Mouse (Mus musculus) limb, embryonic 10.5 days (tissue): ENCODE data around the gene Rgs14. TPM values are rescaled to one million over a fixed set of nuclear protein-coding genes. Genes with fewer than 3 reads are reported as not detected.
A peak's percentile ranks its signal among the peaks of the same experiment; 100 is the strongest.

Experiments
- DNase-seq: peaks from one replicate; pipeline ENCODE4 v3.0.0-alpha.2; 2017; ENCODE audit warnings: low spot score
- H3K27ac ChIP-seq: fragments of 300-500 bp; sonication (generic); 2 replicates; pipeline ENCODE4 v1.5.1; 2016; ENCODE audit warnings: mild to moderate bottlenecking
- H3K27me3 ChIP-seq: fragments of 300-500 bp; sonication (generic); 2 replicates; pipeline ENCODE4 v1.6.1; 2016; ENCODE audit warnings: low read depth, mild to moderate bottlenecking; ENCODE audit not compliant: poor library complexity, severe bottlenecking
- H3K36me3 ChIP-seq: fragments of 300-500 bp; sonication (generic); 2 replicates; pipeline ENCODE4 v1.6.1; 2016; ENCODE audit warnings: mild to moderate bottlenecking, moderate library complexity
- H3K4me1 ChIP-seq: fragments of 300-500 bp; sonication (generic); 2 replicates; pipeline ENCODE4 v1.6.1; 2016
- H3K4me3 ChIP-seq: fragments of 300-500 bp; sonication (generic); 2 replicates; pipeline ENCODE4 v1.5.1; 2016; ENCODE audit warnings: mild to moderate bottlenecking, moderate library complexity
- H3K9me3 ChIP-seq: fragments of 300-500 bp; sonication (generic); replicated peaks from 2 replicates; pipeline ENCODE4 v1.6.1; 2016; ENCODE audit warnings: mild to moderate bottlenecking
- WGBS: fragments of 180-500 bp; shearing (Covaris S2); methylation state at CpG from one replicate; pipeline ENCODE4 v1.1.7; 2016; 5-methylcytosine and 5-hydroxymethylcytosine counted together
- polyA plus RNA-seq: library from polyadenylated mRNA; unstranded; fragments of >200 nt; fragmentation: Nextera tagmentation; extraction: Ambion mirVana; gene quantifications from 2 replicates; pipeline ENCODE4 v1.2.1, GENCODE M21; 2016

Gene Rgs14
- polyA plus RNA-seq, 1 experiment from 2014 or later = 0.70 TPM

DNA sequence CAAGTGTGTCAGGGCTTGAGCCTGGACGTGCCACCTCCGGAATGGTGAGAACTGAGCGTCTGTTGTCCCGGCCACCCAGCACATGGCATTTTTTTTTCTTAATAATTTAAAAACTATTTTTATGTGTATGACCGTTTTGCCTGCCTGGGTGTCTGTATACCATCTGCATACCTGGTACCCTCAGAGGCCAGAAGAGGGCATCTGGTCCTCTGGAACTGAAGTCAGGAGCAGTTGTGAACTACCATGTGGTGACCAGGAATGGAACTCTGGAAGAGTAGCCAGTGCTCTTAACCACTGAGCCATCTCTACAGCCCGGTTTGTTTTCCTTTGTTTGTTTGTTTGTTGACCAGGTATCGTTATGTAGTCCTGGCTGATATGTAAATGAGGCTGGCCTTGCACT, 1.1 kb upstream of the Rgs14 start:
- no peak overlapping the region for H3K4me3 ChIP-seq
- WGBS = 81% methylated on average over 7 of the region's 7 CpGs
- no peak for DNase-seq
- H3K27ac ChIP-seq = no peak overlapping the region
- H3K36me3 ChIP-seq = no peaks in the 10 kb centered on the region
- peaks cover 9% of the 10 kb centered on the region for H3K27me3 ChIP-seq
- no peaks in the 10 kb centered on the region for H3K9me3 ChIP-seq
- peaks cover 6% of the 10 kb centered on the region; the same call in 1 of the 2 replicates for H3K4me1 ChIP-seq

GRCm38 (mm10) chr13:55370234-55370633, 702 bp downstream of the Rgs14 start:
- Histone ChIP-seq H3K27ac (no peak overlapping the region), H3K27me3 (peaks cover 26% of the 10 kb centered on the region), H3K4me1 (peaks cover 6% of the 10 kb centered on the region; the same call in 1 of the 2 replicates), H3K4me3 (no peak overlapping the region), H3K36me3 (no peaks in the 10 kb centered on the region), H3K9me3 (no peaks in the 10 kb centered on the region)
- DNase-seq = no peak
- 70% methylated on average over 3 of the region's 3 CpGs for WGBS

GRCm38 (mm10) chr13:55371007-55371681, 1.6 kb downstream of the Rgs14 start:
- DNase-seq = no peak
- no peak overlapping the region for H3K27ac ChIP-seq
- WGBS = 77% methylated on average over 8 of the region's 8 CpGs
- no peak overlapping the region for H3K4me3 ChIP-seq
- H3K9me3 ChIP-seq = no peaks in the 10 kb centered on the region
- H3K27me3 ChIP-seq = peaks cover 33% of the 10 kb centered on the region
- no peaks in the 10 kb centered on the region for H3K36me3 ChIP-seq
- peaks cover 6% of the 10 kb centered on the region; the same call in 1 of the 2 replicates for H3K4me1 ChIP-seq

DNA sequence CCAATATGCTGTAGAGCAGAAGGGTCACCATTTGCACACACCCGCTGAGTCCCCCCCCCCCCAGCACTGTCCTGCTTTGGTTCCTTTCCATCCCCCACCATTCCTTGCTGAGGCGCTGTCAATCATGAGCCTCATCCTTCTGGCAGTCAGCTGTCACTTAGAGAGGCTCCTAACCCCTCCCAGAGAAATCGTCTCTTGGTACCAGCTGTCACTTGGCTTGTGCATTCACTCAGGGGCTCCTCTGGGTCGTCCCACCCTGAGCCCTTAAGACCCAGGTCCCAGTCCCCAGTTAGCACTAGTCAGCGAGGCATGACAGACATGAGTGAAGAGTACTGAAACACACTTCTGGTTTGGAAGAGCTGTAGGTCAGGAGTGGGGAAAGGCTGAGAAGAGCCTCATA, 2.2 kb downstream of the Rgs14 start:
- no peak for DNase-seq
- peaks cover 6% of the 10 kb centered on the region; the same call in 1 of the 2 replicates for H3K4me1 ChIP-seq
- H3K36me3 ChIP-seq = no peaks in the 10 kb centered on the region
- H3K27ac ChIP-seq = no peak overlapping the region
- H3K27me3 ChIP-seq = peaks cover 38% of the 10 kb centered on the region
- WGBS = 61% methylated on average over 5 of the region's 5 CpGs
- no peaks in the 10 kb centered on the region for H3K9me3 ChIP-seq
- H3K4me3 ChIP-seq = no peak overlapping the region

- Histone ChIP-seq H3K4me3 (no peak overlapping the region), H3K27me3 (peaks cover 62% of the 10 kb centered on the region), H3K4me1 (peaks cover 11% of the 10 kb centered on the region), H3K36me3 (no peaks in the 10 kb centered on the region), H3K27ac (no peak overlapping the region), H3K9me3 (no peaks in the 10 kb centered on the region)
- 74% methylated on average over 6 of the region's 6 CpGs for WGBS
- DNase-seq = no peak
Observed at GRCm38 (mm10) chr13:55374206-55374924, 4.8 kb downstream of the Rgs14 start.

DNA sequence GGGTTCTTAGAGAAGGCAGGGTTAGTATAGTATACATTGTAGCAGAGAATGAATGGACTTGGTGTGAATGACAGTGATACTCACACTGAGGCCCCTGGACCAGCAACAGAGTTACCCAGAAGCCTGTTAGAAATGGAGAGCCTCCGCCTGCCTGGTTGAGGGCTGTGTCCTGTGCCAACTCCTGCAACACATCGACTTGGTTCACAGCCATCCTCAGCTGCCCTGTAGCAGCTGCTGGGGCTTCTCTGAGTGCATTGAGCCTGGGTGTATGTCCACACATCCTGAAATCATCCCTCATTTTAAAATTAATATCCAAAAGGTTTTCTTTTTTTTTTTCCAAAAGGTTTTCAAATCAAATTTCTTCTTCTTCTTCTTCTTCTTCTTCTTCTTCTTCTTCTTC, 6.3 kb downstream of the Rgs14 start:
- H3K9me3 ChIP-seq = no peaks in the 10 kb centered on the region
- no peak for DNase-seq
- H3K36me3 ChIP-seq = no peaks in the 10 kb centered on the region
- peaks cover 77% of the 10 kb centered on the region for H3K27me3 ChIP-seq
- 81% methylated on average over 2 of the region's 2 CpGs for whole genome bisulfite sequencing
- H3K4me3 ChIP-seq = no peak overlapping the region
- H3K4me1 ChIP-seq = peaks cover 9% of the 10 kb centered on the region
- no peak overlapping the region for H3K27ac ChIP-seq

DNA sequence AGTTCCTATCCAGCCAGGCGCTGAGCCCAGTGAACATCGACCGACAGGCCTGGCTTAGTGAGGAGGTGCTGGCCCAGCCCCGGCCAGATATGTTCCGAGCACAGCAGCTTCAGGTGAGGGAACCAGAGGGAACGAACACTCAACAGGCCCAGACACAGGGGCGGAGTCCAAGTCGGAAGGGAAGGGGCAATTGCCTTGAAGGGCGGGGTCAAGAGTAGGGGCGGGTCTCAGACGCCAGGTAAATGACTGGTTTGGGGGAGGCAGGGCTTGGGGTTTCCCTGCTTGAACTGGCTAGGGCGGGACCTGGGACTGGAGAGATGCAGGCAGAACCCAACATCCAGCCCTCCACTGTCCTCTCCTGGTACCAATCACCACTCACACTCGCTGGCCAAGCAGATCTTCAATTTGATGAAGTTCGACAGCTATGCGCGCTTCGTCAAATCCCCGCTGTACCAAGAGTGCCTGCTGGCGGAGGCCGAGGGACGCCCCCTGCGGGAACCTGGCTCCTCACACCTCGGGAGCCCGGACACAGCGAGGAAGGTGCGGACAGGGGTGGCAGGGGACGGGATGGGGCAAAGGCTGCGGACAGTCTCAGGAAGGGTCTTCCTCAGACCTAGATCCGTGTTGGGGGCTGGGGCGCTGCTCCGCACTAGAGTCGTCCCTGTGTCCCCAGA, 9.5 kb downstream of the Rgs14 start:
- Histone ChIP-seq H3K27me3 (peaks cover 91% of the 10 kb centered on the region), H3K36me3 (no peaks in the 10 kb centered on the region), H3K4me1 (peaks cover 11% of the 10 kb centered on the region), H3K27ac (no peak overlapping the region), H3K4me3 (peak overlapping the region; percentile 32), H3K9me3 (no peaks in the 10 kb centered on the region)
- 7% methylated on average over 32 of the region's 32 CpGs for WGBS
- no peak for DNase-seq

DNA sequence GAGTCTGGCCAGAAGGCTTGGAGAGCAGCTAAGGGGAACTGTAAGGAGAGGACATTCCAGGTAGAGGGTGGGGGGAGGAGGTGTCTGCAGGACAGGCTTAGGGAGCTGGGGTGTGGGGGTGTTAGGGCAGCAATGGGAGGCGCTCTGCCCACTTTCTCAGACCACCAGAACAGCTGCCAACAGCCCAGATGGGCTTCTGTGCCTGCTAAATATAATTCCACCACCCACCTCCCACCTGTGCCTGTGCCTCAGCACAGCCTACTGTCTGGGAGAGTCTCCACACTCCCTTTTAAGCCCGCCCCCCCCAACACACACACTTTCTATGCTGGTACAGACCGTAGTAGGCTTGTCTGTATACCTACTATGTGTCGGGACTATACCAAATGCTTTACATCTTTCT, 12.3 kb downstream of the Rgs14 start:
- Histone ChIP-seq H3K36me3 (no peaks in the 10 kb centered on the region), H3K27me3 (peaks cover 68% of the 10 kb centered on the region), H3K27ac (no peak overlapping the region), H3K4me1 (peaks cover 11% of the 10 kb centered on the region), H3K4me3 (no peak overlapping the region), H3K9me3 (no peaks in the 10 kb centered on the region)
- 76% methylated on average over 4 of the region's 4 CpGs for WGBS
- DNase-seq = no peak

DNA sequence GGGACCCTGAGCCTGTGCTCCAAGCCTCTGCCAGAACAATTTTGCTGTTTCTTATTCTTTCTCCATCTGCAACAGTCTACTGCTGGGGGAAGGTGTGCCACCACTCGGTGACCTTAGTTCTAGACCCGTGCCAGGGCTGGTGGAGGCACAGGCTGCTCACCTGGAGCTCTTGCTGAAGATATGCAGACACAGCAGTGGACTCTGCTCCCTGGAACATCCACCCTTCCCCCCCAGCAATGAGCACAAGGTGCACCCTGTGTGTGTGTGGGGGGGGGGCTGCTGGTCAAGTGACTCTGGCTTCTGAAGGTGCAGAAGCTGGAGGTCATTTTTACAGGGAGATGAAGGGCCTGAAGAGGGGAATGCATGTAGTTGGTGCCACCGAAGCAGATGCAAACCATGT, 21.1 kb downstream of the Rgs14 start:
- H3K27me3 ChIP-seq = no peaks in the 10 kb centered on the region
- no peaks in the 10 kb centered on the region for H3K4me1 ChIP-seq
- H3K27ac ChIP-seq = no peak overlapping the region
- H3K36me3 ChIP-seq = no peaks in the 10 kb centered on the region
- H3K4me3 ChIP-seq = no peak overlapping the region
- DNase-seq = no peak
- no peaks in the 10 kb centered on the region for H3K9me3 ChIP-seq
- 80% methylated on average over 3 of the region's 3 CpGs for WGBS

GRCm38 (mm10) chr13:55391626-55392029, 22.1 kb downstream of the Rgs14 start:
- Histone ChIP-seq H3K9me3 (no peaks in the 10 kb centered on the region), H3K27me3 (no peaks in the 10 kb centered on the region), H3K36me3 (no peaks in the 10 kb centered on the region), H3K27ac (no peak overlapping the region), H3K4me1 (no peaks in the 10 kb centered on the region), H3K4me3 (no peak overlapping the region)
- WGBS = 88% methylated on average over 1 of the region's 1 CpGs
- DNase-seq = no peak

- no peak for DNase-seq
- H3K4me1 ChIP-seq = no peaks in the 10 kb centered on the region
- H3K27me3 ChIP-seq = no peaks in the 10 kb centered on the region
- H3K9me3 ChIP-seq = no peaks in the 10 kb centered on the region
- H3K27ac ChIP-seq = no peak overlapping the region
- no peak overlapping the region for H3K4me3 ChIP-seq
- WGBS = 66% methylated on average over 4 of the region's 4 CpGs
- H3K36me3 ChIP-seq = no peaks in the 10 kb centered on the region
Observed at GRCm38 (mm10) chr13:55392933-55393332, 23.4 kb downstream of the Rgs14 start.

DNA sequence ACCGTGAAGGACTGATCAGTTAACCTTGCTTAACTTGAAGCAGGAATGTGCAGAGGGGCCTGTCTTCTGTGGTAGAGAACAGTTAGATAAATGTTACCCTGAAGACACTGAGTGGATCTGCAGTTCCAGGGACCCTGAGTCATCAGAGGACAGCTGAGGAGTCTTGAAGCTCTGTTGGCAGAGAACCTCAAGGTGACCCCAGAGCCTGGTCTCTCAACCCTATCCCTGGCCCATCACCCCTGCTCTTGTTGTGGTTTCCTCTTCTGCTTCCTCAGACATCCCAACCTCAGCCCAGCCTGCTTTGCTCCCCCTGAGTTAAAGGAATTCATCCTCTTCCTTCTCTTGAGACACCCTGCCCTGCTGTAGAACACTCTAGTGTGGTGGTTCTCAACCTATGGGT, 28.6 kb downstream of the Rgs14 start, which contains the start of gene Slc34a1:
Gene Slc34a1 (plus strand): TSS at position 100 of the 400 bp plus-strand sequence.
- WGBS = 85% methylated on average over 1 of the region's 1 CpGs
- H3K36me3 ChIP-seq = no peaks in the 10 kb centered on the region

More for the DNA sequence above, 28.6 kb downstream of the Rgs14 start, which contains the start of gene Slc34a1:
- H3K27me3 ChIP-seq = peaks cover 29% of the 10 kb centered on the region
- no peak within 1 kb of the TSS for H3K4me3 ChIP-seq
- H3K27ac ChIP-seq = no peak within 1 kb of the TSS
- DNase-seq = no peak
- no peaks in the 10 kb centered on the region for H3K4me1 ChIP-seq
- H3K9me3 ChIP-seq = no peaks in the 10 kb centered on the region
